Mouse (Mus musculus) left cerebral cortex, adult 11 months (tissue): ENCODE results near the gene Scai.

ENCODE experiments used
- DNase-seq: peaks from one replicate; pipeline ENCODE4 v3.0.0; 2022; ENCODE audit warnings: low spot score

The Scai gene

DNA sequence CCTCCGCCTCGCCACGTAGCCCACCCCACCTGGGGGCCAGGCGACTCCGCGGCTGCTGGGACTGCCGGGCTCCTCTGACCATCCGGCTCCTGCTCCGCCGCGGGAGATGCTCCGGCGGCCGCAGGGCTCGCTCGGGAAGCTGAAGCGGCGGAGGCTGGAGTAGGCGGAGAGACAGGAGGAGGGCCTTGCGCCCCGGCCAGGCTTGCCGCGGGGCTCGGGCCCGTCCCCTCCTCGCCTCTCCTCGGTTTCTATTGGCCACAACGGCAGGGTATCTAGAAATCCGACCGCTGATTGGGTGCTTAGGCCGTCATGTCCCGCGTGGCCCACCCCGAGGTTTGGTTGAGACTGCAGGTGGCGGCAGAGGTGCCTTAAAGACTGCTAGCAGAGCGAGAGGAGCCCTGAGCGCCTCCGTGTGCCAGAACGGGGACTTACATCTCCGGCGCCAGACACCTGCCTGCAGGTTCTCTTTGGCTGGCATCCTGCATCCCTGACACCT, at the start of gene Scai:
Gene Scai (minus strand): TSS at position 174 of the 496 bp plus-strand sequence.
- peak; percentile 99 for DNase-seq

DNA sequence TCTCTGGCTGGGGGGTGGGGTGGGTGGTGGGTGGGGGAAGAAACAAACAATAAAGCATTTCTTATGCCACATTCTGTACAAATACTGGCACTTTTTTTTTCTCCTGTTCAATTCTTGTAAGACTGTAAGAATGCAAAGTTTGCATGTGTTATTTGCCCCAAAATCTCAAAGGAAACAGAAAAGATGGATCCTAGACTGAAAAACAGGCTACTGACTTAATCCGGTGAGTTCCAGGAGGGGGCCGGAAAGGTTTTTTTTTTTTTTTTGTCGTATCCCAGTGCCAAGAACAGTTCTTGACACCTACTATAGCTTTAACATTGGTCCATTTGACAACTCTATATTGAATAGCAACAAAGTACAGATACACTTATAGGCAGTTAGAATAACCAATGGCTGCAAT, 36.2 kb upstream of the Scai start:
- no peak for DNase-seq

DNA sequence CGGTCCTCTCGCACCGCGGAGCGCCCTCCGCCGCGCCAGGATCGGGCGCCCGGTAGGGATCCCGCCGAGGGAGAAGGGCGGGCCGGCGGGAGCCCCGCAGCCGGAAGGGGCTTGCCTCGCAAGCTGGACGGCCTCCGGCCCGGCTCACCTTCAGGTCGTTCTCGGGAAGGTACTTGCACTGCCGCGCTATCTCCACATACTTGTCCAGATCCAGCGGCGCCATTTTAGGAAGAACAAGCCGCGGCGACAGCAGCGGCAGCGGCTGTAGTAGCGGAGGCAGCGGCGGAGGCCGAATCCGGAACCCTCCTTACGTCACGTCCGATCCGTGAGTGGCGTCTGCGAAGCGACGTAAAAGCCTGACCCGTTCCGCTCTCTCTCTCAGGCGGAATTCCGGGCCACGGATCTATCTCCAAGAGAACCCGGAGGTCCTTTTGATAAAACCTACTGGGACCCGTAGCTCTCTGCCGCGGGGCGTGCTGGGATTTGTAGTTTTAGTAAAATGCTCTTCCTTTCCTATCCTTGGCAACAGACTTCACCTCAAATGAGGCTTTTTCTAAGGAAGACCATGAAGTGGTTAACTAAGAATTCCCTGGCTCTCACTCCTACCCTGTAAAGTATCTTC, 35.6 kb upstream of the Scai start, which contains the start of gene Ppp6c:
Gene Ppp6c (minus strand): TSS at position 433 of the 622 bp plus-strand sequence.
- DNase-seq: peak; percentile 93

DNA sequence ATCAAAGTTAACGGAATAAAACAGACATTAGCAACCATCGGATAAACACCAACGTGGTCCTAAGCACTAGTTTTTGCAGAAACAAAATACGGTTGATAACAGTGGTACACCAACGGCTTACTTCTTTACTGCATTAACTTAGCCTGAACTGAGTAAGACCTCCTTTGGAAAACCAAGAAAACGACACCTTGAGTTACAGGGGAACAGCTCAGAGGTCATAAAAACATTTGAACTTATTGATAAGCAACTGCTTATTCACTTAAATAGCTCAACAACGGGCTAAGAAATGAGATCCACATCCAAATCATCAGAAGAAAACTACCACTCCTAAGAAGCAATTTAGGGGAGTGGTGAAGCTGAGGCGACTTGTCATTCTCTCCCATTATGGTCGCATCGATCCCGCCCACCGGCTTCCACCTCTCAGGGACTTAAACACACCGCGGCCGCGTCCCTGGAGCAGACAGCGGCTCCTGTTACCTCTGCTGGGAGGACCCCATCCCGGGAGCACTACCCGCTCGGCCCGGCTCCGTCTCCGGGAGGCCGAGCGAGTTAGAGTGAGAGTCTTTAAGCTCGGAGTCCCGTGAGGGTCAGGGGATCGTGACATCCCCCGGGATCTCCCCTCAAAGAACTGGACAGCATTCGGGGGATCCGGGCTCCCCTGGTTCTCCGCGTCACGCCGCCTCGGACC, 34.9 kb upstream of the Scai start:
- DNase-seq: peak; percentile 29

DNA sequence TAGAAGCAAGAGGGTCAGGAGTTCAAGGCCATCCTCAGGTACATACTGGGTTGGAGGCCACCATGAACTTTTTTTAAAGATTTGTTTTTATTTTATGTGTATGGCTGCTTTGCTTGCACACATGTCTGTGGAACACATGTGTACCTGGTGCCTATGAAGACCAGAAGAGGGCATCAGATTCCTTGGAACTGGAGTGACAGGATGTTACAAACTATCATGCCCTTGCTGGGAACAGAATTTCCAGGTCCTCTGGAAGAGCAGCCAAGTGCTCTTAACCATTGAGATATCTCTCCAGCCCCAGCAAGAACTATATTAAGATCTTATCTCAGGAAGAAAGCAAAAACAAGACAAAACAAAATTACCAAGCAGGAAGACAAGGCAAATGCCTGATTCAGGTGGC, 34.1 kb upstream of the Scai start:
- DNase-seq: no peak

DNA sequence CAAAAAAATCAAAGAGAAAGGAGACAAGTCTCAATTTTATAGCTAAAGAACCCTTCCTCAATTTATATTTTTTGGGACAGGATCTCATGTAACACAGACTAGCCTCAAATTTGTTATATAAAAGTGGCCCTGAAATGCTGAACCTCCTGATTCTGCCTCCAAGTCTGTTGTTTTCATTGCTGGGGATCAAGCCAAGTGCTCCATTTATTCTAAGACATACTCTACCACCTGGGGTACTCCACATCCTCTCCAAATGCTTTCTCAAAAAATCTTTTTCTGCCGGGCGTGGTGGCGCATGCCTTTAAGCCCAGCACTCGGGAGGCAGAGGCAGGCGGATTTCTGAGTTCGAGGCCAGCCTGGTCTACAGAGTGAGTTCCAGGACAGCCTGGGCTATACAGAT, 29.5 kb upstream of the Scai start:
- DNase-seq: no peak

DNA sequence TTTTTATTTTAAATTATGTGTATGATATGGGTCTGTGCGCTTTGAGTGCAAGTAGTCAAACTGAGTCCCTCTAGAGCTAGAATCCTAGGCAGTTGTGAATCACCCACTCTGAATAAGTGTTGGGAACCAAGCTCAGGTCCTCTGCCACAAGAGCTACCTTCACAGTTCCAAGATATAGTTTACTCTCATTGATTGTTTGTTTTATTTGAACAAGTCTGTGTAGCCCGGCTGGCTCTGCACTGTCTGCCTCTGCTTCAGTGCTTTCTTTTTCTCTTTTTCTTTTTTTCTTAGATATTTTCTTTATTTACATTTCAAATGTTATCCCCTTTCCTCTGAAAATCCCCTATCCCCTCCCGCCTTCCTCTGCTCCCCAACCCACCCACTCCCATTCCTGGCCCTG, 28.5 kb upstream of the Scai start:
- DNase-seq: no peak

DNA sequence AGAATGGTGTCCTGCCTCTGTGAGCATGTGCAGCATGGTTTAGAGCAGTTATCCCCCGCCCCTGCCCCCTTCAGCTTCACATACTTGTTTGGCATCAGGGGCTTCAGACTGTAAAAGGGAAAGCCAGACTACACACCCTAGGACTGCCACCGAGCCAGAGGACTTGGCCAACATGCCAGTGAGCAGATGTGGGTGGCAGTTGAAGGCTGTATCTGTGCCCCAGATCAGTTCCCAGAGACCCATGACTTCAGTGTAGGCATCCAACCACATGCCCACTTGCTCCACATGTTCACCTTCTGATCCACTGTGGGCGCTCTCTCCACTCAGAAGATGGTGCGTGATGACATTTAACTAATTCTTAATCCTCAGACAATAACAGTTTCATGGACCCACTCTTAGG, 26.6 kb upstream of the Scai start:
- DNase-seq: no peak

DNA sequence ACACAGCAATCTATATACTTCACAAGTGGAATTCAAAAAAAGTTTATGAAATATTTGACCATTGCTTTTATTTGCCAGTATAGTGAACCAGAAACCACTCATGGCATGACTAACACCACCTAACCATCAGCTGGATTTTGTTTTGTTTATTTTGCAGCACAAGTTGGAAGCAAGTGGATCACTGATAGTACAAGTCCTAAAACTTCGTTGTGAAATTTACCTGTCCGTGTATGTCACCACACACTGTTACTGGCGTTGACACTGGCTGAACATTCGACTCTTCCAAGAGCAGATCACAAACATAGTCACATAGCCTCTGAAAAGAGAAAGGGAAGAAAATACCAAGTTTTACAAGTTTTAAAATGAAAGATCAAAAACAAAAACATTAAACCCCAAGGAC, 20.2 kb upstream of the Scai start:
- no peak for DNase-seq

DNA sequence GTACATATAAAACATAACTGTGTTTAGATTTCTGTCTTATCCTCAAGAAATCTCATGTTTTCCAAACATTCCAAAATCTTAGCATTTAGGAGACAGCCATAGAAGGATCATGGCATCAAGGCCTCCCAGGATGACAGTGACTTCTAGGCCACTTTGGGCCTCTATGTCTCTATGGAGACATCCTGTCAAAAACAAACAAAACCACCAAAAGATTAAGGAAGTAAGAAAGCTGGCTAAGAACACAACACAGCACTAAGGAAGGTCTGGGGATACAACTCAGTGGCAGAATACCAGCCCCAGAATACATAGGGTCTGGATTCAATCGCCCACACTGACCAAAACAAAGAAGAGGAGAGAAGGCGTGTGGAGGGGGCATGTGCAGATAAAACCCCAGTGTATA, 12.8 kb upstream of the Scai start:
- no peak for DNase-seq

DNA sequence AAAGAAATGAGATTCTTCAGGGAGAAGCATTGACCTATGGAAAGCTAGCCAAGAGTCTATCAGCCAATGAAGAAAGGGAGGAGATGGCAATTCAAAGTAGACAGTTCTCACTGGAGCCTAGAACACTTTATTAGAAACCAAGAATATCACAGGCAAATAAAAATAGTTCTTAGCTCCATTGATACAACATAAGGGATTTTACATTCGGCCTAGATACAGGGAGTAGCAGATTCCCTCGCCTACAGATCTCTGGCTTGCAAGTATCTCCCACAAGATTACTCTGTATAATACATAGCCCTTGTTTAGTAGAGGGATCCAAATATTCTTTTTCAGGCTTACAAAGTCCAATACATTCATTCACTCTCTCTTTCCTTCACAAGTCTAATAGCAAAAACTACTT, 4.3 kb upstream of the Scai start:
- no peak for DNase-seq

DNA sequence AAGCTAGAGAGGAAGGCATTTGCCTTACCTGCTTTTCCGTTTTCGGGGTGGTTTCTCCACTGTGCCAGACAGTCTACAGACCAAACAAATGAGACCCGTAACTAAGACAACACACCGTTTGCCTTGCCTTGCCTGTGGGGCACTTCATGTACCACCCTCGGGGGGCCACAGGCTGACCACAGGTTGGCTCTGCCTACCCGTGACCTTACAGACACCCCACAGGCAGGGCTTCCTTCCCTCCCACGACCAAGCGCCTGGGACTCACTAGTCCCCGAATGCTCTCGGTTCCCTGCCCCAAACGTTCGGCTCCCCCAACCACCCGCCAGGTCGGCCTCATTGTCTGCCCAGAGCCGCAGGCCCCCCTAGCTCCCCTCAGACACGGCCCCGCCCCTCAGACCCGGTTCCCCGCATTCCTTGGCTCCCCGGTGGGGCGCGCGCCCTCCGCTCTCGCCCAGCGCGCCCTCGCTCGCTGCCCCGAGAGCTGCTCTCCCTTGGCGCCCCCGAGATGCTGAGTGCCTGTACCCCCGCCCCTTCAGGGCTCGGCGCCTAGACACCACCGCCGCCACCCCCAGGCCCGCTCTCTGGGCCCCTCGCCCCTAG, 473 bp downstream of the Scai start:
- DNase-seq: peak; percentile 12

DNA sequence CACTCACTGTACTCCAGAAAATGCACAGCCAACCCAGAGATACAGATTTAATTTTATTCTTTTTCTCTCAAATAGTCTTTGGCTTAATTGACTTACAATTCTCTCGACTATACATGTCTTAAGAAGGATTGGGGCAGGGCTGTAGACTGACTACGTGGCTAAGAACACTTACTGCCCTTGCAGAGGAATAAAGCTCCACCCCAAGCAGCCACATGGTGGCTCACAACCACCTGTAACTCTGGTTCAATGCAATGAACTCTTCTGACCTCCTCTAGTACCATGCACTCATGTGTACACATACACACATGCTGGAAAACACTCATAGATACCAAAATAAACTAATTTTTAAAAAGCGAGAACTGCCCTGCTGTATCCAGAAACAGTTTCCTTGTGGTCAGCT, 4.6 kb downstream of the Scai start:
- no peak for DNase-seq

DNA sequence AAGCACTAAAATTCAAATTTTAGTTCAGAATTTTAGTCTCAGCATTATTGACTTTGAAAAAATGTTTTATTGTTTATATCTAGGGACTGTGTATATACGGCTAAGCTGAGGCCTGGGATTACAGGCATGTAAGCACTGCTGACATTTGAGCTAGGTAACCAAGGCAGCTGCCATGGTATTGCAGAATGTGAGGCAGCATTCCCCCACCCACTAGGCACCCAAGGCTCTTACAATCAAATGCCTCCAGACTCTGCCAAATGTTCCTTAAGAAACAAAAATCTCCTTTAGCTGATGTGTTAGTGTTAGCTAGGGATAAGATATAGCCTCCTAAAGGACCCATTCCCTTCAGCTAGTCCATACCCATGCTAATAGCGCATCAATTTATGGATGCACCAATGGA, 6.9 kb downstream of the Scai start:
- DNase-seq: no peak

DNA sequence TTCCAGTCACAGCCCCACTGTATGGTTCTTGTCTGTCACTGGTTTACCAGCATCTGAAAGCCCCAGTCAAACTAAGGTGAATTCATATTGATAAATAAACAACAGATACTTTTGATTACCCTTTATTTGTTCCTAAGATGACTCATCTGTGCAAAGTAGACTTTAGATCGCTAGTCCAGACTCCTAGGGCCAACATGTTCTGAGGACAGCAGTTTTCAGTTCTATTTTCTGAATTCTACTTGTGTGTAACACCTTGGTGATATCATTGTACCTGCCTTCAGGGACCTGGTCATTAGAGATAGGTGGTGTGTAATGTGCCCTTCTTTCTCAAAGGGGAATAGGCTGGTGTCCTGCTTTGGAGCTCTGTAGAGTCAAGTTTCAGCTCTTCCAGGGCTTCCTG, 29.5 kb downstream of the Scai start:
- DNase-seq: no peak

DNA sequence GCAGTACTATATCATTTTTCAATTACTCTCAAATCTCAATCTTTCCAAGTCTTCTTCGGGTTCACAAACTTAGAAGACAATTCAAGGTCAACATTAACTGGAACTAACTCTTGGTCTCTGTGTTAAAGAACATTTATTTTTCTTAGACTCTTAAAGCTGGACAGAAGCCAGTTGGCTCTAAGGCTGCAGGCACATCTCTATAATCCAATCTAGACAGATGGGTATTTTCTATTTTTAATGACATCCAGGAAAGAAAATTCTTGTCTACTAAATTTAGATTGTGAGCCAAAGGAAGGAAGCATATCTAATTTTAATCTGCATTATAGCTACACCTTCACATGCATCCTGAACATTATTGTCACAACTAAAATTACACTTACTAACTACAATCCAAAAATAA, 32.6 kb downstream of the Scai start:
- peak; percentile 19 for DNase-seq

DNA sequence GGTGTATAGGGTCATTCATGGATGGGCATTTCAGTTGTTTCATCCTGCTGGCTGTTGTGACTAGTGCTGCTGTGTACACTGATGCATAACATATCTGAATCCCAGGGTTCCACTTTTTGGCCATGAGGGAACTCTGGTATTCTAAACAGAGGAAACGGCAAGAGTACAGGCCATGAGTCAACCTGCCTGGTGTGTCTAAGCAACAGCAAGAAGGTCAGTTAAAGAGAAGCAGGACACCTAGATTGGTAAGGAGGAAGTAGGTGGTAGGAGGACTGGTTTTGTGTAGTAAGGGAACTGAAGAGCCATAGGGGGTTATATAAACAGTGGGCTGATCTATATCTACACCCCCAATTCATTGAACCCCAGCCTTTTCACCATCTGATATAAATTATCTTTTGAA, 33.7 kb downstream of the Scai start:
- no peak for DNase-seq

DNA sequence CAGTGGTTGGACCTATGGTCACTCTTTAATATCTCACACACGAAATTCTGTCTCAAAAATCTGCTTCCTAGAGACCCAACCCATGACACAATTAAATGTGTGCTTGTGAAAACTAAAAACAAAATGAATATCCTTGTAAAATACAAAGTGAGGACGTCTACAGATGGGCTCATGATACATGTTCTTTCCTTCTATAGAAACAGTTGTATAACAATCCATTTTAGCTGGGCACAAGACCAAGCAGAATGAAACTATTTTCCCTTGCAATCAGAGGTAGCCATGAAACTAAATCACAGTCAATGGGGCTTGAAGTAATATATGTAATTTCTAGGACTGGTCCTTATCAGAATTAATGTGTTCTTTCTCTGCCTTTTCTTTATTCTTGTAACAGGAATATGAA, 39.6 kb downstream of the Scai start:
- no peak for DNase-seq

DNA sequence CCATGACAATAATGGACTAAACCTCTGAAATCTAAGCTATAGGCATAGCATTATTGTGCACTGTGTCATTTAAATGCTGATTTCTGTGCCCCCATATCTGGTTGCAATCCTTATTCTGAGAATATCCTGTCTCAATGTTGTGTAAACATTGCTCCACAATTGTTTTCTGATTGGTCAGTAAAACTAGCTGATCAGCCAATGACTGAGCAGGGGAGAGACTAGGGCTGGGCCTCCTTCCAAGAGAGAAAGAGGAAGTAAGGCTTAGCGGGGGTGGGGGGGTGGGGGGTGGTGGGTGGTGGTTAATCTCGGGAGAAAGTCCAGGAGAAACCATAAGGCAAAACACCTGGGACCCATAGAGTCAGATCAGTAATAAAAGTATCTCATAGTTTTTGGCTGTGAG, 42.5 kb downstream of the Scai start:
- no peak for DNase-seq

DNA sequence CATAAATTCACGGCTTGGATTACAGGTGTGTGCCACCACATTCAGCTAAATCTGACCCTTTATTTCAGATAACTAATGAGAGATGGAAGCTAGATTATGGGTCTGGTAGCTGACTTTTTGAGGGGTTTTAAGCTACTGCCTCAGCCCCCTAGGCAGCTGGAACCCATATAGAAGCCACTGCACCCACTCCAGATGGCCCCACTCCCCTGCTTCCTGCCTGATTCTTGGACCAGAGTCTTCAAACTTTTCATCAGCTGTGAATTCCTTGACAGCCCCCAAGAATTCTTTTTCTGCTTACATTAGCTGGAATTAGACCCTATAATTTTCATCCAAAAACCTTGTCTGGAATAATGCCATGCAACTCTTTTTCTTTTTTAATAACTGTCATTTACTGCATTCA, 44.1 kb downstream of the Scai start:
- DNase-seq: no peak

DNA sequence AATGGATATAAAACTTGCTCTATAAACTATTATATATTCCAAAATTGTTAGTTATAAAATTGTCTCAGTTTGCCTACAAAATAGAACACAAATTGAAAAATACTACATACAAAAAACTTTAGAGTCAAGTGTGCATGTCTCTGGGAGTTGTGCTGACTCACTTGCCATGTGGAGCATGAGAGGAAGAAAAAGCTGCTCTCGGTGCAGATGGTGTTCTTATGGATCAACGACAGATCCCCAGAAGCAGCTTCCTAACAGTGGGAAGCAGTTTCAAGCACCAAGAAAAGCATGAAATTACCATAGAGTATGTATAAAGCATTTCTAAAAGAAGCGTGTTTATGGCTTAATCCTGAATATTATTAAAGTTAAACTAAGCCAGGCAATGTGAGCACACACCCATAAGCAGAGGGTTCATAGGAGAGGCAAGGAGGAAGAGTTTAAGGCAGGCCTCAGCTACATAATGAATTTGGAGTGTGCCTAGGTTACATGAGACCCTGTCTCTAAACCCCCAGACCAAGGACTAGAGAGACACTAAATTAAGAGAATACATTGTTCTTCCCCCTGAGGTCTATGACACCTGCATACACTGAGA, 48.1 kb downstream of the Scai start:
- DNase-seq: peak; percentile 51

DNA sequence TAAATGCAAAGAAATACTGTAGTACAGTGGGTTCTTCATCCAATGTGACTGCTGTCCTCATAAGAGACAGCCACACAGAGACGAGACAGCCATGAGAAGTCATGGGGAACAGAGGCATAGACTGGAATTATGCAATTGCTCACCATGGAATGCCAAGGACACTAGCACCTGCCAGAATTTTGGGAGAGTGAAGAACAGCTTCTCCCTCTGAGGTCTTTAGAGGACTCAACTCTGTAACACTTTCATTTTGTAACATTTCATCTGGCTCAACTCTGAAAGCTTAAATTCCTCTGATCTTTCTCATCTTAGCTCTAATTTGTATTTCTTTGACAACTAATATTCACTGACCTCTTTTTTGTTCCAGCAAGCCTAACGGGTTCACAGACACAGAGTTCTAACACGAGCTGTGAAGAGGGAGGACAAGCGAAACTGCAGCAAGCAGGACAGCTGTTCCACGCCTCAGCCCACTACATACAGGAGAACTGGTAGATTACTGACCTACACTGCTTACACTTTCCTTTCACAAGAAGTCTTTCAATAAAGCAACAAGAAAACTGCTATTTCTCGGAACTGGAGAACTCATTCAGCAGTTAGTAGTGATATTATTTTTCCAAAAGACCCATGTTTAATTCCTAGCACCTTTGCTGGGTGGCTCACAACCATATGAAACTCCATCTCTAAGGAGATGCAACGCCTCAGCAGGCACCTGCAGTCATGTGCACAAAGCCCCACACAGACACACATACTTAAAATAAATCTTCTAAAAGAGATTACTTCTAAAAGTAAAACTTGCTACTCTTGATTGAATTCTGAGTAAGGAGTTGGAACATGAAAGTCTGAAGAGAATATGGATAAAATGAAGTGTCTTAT, 49.7 kb downstream of the Scai start:
- no peak for DNase-seq
